8 mouse cellular contexts compared by ENCODE assay signal in the genomic region with DNA sequence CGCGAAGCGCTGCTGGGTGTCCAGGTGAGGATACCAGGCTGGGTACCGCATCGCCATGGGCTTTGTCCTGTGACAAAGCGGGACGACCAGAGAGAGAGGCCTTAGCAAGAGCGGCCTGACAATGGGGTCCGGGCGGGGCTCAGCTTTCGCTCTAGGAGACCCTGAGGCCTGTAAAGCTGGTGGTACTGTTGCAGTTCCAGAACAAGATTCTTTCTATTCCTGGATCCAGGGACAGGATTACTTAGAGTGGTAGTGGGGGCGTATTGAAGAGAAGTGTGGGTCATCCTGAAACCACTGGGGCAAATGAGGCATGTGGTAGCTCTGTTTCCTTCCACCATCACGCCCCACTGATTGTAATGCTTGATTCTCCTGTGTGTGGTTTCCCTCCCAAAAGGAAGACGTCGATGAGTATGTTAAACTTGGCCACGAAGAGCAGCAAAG. TPM values are rescaled to one million over a fixed set of nuclear protein-coding genes. Genes with fewer than 3 reads are reported as not detected.
DNase-seq lines count a peak whose midpoint lies in the region; ATAC-seq and TF ChIP-seq lines count a peak whose summit lies in the region.

No protein-coding gene starts in this region.

- DNase-seq in lung, adult 2 months: no peak
- no peak for DNase-seq in lung, postnatal 14 days
- DNase-seq in hindbrain, postnatal 0 days (ENCODE audit: low spot score): no peak
- DNase-seq in thymus, postnatal 14 days: no peak
- no peak for DNase-seq in layer of hippocampus, adult 18-20 months (ENCODE audit: low spot score in 2 of 2)

- peak overlapping the region; percentile 90 for H3K4me3 ChIP-seq in lung, adult 2 months (replicated peaks; ENCODE audit: extremely low read depth, low read depth, low read length)
- H3K4me3 ChIP-seq in hindbrain, postnatal 0 days (ENCODE audit: low read length): peak overlapping the region; percentile 75
- H3K4me3 ChIP-seq in midbrain, embryonic 15.5 days: peak overlapping the region; percentile 74

- H3K9me3 ChIP-seq in hindbrain, postnatal 0 days (ENCODE audit: low read length): no peaks in the 10 kb centered on the region
- H3K9me3 ChIP-seq in midbrain, embryonic 15.5 days: no peaks in the 10 kb centered on the region

- TF ChIP-seq POLR2A in lung, adult 2 months (IDR thresholded peaks at IDR 0.05; ENCODE audit: borderline replicate concordance, extremely low read depth, low read depth, low read length): no peak

- ATAC-seq in common myeloid progenitor, adult 5-6 weeks (replicated peaks; ENCODE audit: low read depth, poor library complexity, severe bottlenecking): peak; percentile 57
- peak; percentile 77 for ATAC-seq in hindbrain, postnatal 0 days
- peak; percentile 85 for ATAC-seq in midbrain, embryonic 15.5 days (replicated peaks)
- no peak for ATAC-seq in cerebellum, adult (ENCODE audit: insufficient number of reproducible peaks, low FRiP score, low TSS enrichment)

- H3K27ac ChIP-seq in hindbrain, postnatal 0 days: peak overlapping the region; percentile 98
- H3K27ac ChIP-seq in midbrain, embryonic 15.5 days: peak overlapping the region; percentile 97

- WGBS in lung, adult 2 months: under 1% methylated on average over 16 of the region's 16 CpGs
- WGBS in hindbrain, postnatal 0 days: 0% methylated on average over 16 of the region's 16 CpGs
- whole genome bisulfite sequencing in midbrain, embryonic 15.5 days: under 1% methylated on average over 16 of the region's 16 CpGs

- no peaks in the 10 kb centered on the region for H3K27me3 ChIP-seq in hindbrain, postnatal 0 days (ENCODE audit: insufficient read depth, low read length)
- no peaks in the 10 kb centered on the region for H3K27me3 ChIP-seq in midbrain, embryonic 15.5 days (replicated peaks)

- H3K36me3 ChIP-seq in hindbrain, postnatal 0 days (ENCODE audit: insufficient read depth, low read length): peaks cover 8% of the 10 kb centered on the region; the same call in 1 of the 2 replicates
- H3K36me3 ChIP-seq in midbrain, embryonic 15.5 days (replicated peaks): peaks cover 7% of the 10 kb centered on the region; the same call in 1 of the 2 replicates

- no peak for TF ChIP-seq CTCF in lung, adult 2 months (IDR thresholded peaks at IDR 0.05; ENCODE audit: insufficient read depth, low read length)
- no peak for TF ChIP-seq CTCF in hindbrain, postnatal 0 days (IDR thresholded peaks at IDR 0.05; ENCODE audit: low read depth)

- peaks cover 2% of the 10 kb centered on the region for H3K4me1 ChIP-seq in lung, adult 2 months (ENCODE audit: control insufficient read depth, insufficient read depth, low read length)
- peaks cover 12% of the 10 kb centered on the region for H3K4me1 ChIP-seq in hindbrain, postnatal 0 days (ENCODE audit: insufficient read depth, low read length)
- peaks cover 18% of the 10 kb centered on the region for H3K4me1 ChIP-seq in midbrain, embryonic 15.5 days

- peak overlapping the region; percentile 76 for H3K4me2 ChIP-seq in hindbrain, postnatal 0 days (ENCODE audit: low read depth, low read length)
- H3K4me2 ChIP-seq in midbrain, embryonic 15.5 days: peak overlapping the region; percentile 64

- H3K9ac ChIP-seq in hindbrain, postnatal 0 days (replicated peaks; ENCODE audit: low read length): peak overlapping the region; percentile 97
- H3K9ac ChIP-seq in midbrain, embryonic 15.5 days: peak overlapping the region; percentile 97

RNA-seq across cellular contexts. Expression of gene Rcn2, which starts 0.6 kb away (rescaled TPM):
- polyA plus RNA-seq in lung, adult 2 months (2012; rRNA removed): 62.3 and 84.1 TPM in 2 replicates
- total RNA-seq in common myeloid progenitor, adult 5-6 weeks (2017): 61.2 and 66.6 TPM in 2 replicates
- total RNA-seq in hindbrain, postnatal 0 days (2014; rRNA removed): 102 and 123 TPM in 2 replicates
- 305 and 318 TPM in 2 replicates for polyA plus RNA-seq in hindbrain, postnatal 0 days (2015; fragmentation: Nextera tagmentation; extraction: Ambion mirVana)
- polyA plus RNA-seq in midbrain, embryonic 15.5 days (2015; fragmentation: Nextera tagmentation; extraction: Ambion mirVana): 266 and 276 TPM in 2 replicates
- 10 to 100 TPM; 96.5 to 97.5 TPM for total RNA-seq in layer of hippocampus, adult 18-20 months (2021)

RNA-seq across cellular contexts. Expression of gene 4930563M21Rik, which starts 31.9 kb away (rescaled TPM):
- not detected in 2 replicates for polyA plus RNA-seq in lung, adult 2 months (2012; rRNA removed)
- total RNA-seq in common myeloid progenitor, adult 5-6 weeks (2017): not detected in 2 replicates
- not detected in 2 replicates for total RNA-seq in hindbrain, postnatal 0 days (2014; rRNA removed)
- not detected in 2 replicates for polyA plus RNA-seq in hindbrain, postnatal 0 days (2015; fragmentation: Nextera tagmentation; extraction: Ambion mirVana)
- not detected in 2 replicates for polyA plus RNA-seq in midbrain, embryonic 15.5 days (2015; fragmentation: Nextera tagmentation; extraction: Ambion mirVana)
- total RNA-seq in layer of hippocampus, adult 18-20 months (2021): not detected

RNA-seq across cellular contexts. Expression of gene Pstpip1, which starts 47.6 kb away (rescaled TPM):
- 9.5 and 14.5 TPM in 2 replicates for polyA plus RNA-seq in lung, adult 2 months (2012; rRNA removed)
- 37.1 and 64.6 TPM in 2 replicates for total RNA-seq in common myeloid progenitor, adult 5-6 weeks (2017)
- total RNA-seq in hindbrain, postnatal 0 days (2014; rRNA removed): 0.10 and 1.1 TPM in 2 replicates
- 0.78 and 1.4 TPM in 2 replicates for polyA plus RNA-seq in hindbrain, postnatal 0 days (2015; fragmentation: Nextera tagmentation; extraction: Ambion mirVana)
- polyA plus RNA-seq in midbrain, embryonic 15.5 days (2015; fragmentation: Nextera tagmentation; extraction: Ambion mirVana): 0.58 and 0.73 TPM in 2 replicates
- 1 to 10 TPM; 2.6 to 3.0 TPM for total RNA-seq in layer of hippocampus, adult 18-20 months (2021)
